Mouse (Mus musculus) intestine, embryonic 14.5 days (tissue): ENCODE data around the gene Ddi2. TPM values are rescaled to one million over a fixed set of nuclear protein-coding genes. Genes with fewer than 3 reads are reported as not detected.

Experiments
- ATAC-seq: fragments of 200-750 bp; cut with Nextera tagmentation; replicated peaks from 2 replicates; pipeline ENCODE4 v1.8.0; 2017; ENCODE audit warnings: low read depth, moderate number of reproducible peaks, moderate TSS enrichment, moderate library complexity; ENCODE audit not compliant: low FRiP score, low TSS enrichment
- DNase-seq: peaks from one replicate; pipeline ENCODE4 v3.0.0-alpha.2; 2018; ENCODE audit warnings: low spot score
- H3K27ac ChIP-seq: fragments of 300-500 bp; sonication (generic); 2 replicates; pipeline ENCODE4 v1.5.1; 2014; ENCODE audit warnings: low read depth, mild to moderate bottlenecking, control low read depth
- H3K27me3 ChIP-seq: fragments of 300-500 bp; sonication (generic); replicated peaks from 2 replicates; pipeline ENCODE4 v1.6.1; 2014; ENCODE audit warnings: low read length, control low read depth; ENCODE audit not compliant: control insufficient read depth, insufficient read depth
- H3K36me3 ChIP-seq: fragments of 300-500 bp; sonication (generic); 2 replicates; pipeline ENCODE4 v1.6.1; 2014; ENCODE audit warnings: low read length, control low read depth; ENCODE audit not compliant: control insufficient read depth, insufficient read depth
- H3K4me1 ChIP-seq: fragments of 300-500 bp; sonication (generic); replicated peaks from 2 replicates; pipeline ENCODE4 v1.6.1; 2014; ENCODE audit warnings: low read length, control low read depth, mixed read lengths; ENCODE audit not compliant: control insufficient read depth, insufficient read depth
- H3K4me2 ChIP-seq: fragments of 300-500 bp; sonication (generic); 2 replicates; pipeline ENCODE4 v1.6.1; 2014; ENCODE audit warnings: low read length
- H3K4me3 ChIP-seq: fragments of 300-500 bp; sonication (generic); 2 replicates; pipeline ENCODE4 v1.5.1; 2014; ENCODE audit warnings: low read depth, low read length, control low read depth, mixed read lengths
- H3K9ac ChIP-seq: fragments of 300-500 bp; sonication (generic); 2 replicates; pipeline ENCODE4 v1.6.1; 2014; ENCODE audit warnings: mild to moderate bottlenecking, low read length
- H3K9me3 ChIP-seq: fragments of 300-500 bp; sonication (generic); 2 replicates; pipeline ENCODE4 v1.6.1; 2016; ENCODE audit warnings: low read length, control low read depth; ENCODE audit not compliant: control insufficient read depth
- WGBS: fragments of 180-500 bp; shearing (Covaris S2); extraction: QIAGEN DNeasy Blood & Tissue Kit; methylation state at CpG from one replicate; pipeline ENCODE4 v1.1.7; 2014; 5-methylcytosine and 5-hydroxymethylcytosine counted together
- polyA plus RNA-seq: library from polyadenylated mRNA; unstranded; fragments of >200 nt; fragmentation: Nextera tagmentation; extraction: Ambion mirVana; gene quantifications from 2 replicates; pipeline ENCODE4 v1.2.1, GENCODE M21; 2014

Gene Ddi2
- polyA plus RNA-seq, 1 experiment from 2014 or later, result 19.5 TPM

DNA sequence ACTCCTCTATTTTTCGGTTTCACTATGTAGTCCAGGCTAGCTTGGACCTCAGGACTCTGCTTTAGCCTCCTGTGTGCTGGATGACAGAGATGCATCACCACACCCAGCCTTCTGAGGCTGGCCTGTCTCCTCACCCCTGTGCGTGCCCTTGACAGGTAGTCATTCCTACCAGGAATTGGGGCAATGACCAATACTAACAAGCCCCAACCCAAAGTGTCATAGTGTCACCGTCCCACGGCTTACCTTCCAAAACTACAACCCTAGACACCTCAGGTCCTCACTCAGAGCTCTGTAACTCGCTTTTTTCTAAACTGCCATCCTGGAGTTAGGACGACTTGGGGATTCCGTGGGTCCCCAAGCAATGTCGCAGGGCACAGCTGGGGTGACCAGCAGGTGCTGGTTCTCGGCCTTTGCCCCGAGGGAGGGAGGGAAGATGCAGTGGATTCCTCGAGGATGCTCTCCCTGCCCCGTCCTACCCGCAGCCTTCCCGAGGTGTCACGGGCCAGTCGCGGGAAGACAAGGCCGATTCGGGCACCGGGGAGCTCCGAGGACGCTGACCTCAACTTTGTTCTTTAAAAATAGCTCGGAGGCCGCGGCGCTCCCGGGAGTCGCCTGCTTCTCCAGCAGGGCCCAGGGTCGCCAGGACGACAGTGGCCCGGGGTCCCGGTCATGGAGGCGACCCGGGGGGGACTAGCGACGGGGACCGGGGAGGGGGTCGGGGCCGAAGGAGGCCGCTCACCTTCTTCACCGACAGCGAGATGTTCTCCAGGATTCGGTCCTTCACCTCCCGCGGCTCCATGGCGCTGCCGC, 59.9 kb downstream of the Ddi2 start:
- H3K27me3 ChIP-seq, result no peaks in the 10 kb centered on the region
- H3K36me3 ChIP-seq, result peaks cover 16% of the 10 kb centered on the region
- H3K4me3 ChIP-seq, result peak overlapping the region; percentile 89
- H3K9ac ChIP-seq, result peak overlapping the region; percentile 91
- H3K4me2 ChIP-seq, result peak overlapping the region; percentile 93
- peak; percentile 29; the same call in 1 of the 2 replicates for ATAC-seq
- 4% methylated on average over 40 of the region's 47 CpGs for WGBS
- peaks cover 12% of the 10 kb centered on the region for H3K4me1 ChIP-seq
- no peaks in the 10 kb centered on the region for H3K9me3 ChIP-seq
- DNase-seq, result peak; percentile 79
- H3K27ac ChIP-seq, result peak overlapping the region; percentile 57

DNA sequence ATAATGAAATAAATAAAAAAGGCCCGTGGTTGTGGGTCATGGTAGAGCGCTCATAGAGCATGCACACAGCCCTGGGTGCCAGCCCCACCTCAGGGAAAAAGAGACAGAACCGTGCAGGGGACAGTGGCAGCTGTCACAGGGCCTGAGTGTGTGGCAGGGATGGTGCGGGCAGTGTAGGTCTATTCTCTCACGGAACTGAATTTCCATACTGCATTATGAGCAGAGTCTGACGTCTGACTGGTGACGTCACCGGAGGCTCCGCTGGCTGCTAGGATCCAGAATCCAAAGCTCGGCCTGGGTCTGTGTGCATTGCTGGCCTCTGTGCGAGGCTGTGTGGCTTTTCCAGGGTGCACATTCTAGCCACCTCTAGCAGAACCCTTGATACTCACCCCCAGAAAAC, 62.3 kb downstream of the Ddi2 start:
- Histone ChIP-seq H3K27ac (no peak overlapping the region), H3K4me2 (no peak overlapping the region), H3K9ac (no peak overlapping the region), H3K4me3 (no peak overlapping the region), H3K9me3 (no peaks in the 10 kb centered on the region), H3K36me3 (peaks cover 24% of the 10 kb centered on the region), H3K4me1 (peaks cover 12% of the 10 kb centered on the region), H3K27me3 (no peaks in the 10 kb centered on the region)
- WGBS, result 92% methylated on average over 11 of the region's 11 CpGs
- DNase-seq (no peak), ATAC-seq (no peak)

DNA sequence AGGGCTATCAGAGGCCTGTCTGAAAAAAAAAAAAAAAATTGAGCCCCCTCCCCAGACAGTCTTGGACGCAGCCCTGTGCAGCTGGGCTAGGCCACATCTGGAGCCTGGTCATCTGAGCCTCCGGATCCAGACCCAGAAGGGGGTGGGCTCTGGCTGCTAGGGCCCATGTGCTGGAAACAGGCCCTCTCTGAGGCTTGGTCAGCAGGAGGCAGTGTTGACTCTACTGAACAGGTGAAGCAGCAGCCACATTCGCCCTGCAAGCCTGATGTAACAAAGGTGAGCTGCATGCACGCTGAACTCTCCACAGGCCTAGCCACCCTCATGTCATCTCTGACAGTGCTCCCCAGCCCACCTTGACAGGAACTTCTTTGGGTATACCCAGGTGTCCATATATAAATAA, 63.5 kb downstream of the Ddi2 start:
- no peak for DNase-seq
- Histone ChIP-seq H3K27me3 (no peaks in the 10 kb centered on the region), H3K36me3 (peaks cover 24% of the 10 kb centered on the region)

DNA sequence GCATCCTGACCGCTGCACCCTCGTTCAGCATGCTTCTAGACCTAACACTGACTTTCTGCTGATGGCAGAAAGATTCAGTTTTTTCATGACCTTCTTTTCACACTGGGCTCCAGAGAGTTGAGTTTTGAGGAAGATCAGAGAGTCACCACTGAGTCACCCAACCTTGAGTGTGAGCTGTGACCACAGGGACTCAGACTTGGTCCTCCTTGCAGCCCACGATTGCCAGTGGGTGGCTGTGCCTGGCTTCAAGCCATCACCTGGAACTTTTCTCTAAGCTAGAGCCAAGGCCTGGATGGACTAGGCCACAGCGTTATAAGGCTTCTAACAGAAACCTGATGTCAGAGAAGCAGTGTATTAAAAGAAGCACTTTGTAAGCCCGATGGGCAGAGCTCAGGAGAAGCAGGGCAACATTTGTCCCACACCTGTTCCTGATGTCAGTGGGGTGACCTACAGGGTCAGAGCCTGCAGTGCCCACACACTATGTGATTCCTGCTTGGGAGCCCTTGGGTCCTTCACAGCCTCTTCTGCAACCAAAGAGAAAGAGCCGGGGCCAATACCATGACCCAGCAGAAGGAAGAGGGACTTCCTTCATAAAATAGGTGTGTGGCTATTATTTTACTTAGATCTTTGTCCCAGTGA, 64.3 kb downstream of the Ddi2 start:
- 90% methylated on average over 6 of the region's 6 CpGs for WGBS
- no peak overlapping the region for H3K9ac ChIP-seq
- no peak overlapping the region for H3K4me3 ChIP-seq
- peaks cover 25% of the 10 kb centered on the region for H3K36me3 ChIP-seq
- no peaks in the 10 kb centered on the region for H3K27me3 ChIP-seq
- no peak overlapping the region for H3K27ac ChIP-seq
- DNase-seq (no peak), ATAC-seq (no peak)
- H3K4me1 ChIP-seq, result peaks cover 6% of the 10 kb centered on the region
- no peaks in the 10 kb centered on the region for H3K9me3 ChIP-seq
- no peak overlapping the region for H3K4me2 ChIP-seq

More for the DNA sequence above, 63.5 kb downstream of the Ddi2 start:
- ATAC-seq, result no peak
- H3K4me1 ChIP-seq, result peaks cover 11% of the 10 kb centered on the region
- no peak overlapping the region for H3K4me3 ChIP-seq
- no peak overlapping the region for H3K4me2 ChIP-seq
- WGBS, result 62% methylated on average over 4 of the region's 4 CpGs
- no peak overlapping the region for H3K9ac ChIP-seq
- H3K9me3 ChIP-seq, result no peaks in the 10 kb centered on the region
- H3K27ac ChIP-seq, result no peak overlapping the region

DNA sequence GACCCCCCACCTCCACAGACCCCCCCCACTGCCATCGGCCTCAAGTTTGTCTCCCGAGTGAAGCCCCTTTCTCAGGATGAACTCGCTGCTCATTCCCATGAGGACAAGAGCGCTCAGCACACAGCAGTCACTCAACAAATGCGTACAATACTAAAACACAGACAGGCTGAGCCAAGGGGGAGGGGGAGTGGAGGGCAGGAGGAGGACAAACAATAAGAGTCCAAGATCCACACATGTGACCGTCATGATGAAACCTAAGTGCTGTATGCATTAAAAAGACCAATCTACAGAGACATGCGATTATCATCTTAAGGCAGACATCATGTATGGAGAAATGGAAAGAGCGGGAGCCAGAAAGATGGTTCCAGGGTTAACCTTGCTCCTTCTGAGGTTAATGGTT, 66.3 kb downstream of the Ddi2 start:
- Histone ChIP-seq H3K36me3 (peaks cover 33% of the 10 kb centered on the region), H3K4me2 (no peak overlapping the region), H3K4me1 (no peaks in the 10 kb centered on the region), H3K27ac (no peak overlapping the region), H3K4me3 (no peak overlapping the region), H3K9me3 (no peaks in the 10 kb centered on the region), H3K27me3 (no peaks in the 10 kb centered on the region), H3K9ac (no peak overlapping the region)
- ATAC-seq (no peak), DNase-seq (no peak)
- WGBS, result 83% methylated on average over 8 of the region's 8 CpGs

DNA sequence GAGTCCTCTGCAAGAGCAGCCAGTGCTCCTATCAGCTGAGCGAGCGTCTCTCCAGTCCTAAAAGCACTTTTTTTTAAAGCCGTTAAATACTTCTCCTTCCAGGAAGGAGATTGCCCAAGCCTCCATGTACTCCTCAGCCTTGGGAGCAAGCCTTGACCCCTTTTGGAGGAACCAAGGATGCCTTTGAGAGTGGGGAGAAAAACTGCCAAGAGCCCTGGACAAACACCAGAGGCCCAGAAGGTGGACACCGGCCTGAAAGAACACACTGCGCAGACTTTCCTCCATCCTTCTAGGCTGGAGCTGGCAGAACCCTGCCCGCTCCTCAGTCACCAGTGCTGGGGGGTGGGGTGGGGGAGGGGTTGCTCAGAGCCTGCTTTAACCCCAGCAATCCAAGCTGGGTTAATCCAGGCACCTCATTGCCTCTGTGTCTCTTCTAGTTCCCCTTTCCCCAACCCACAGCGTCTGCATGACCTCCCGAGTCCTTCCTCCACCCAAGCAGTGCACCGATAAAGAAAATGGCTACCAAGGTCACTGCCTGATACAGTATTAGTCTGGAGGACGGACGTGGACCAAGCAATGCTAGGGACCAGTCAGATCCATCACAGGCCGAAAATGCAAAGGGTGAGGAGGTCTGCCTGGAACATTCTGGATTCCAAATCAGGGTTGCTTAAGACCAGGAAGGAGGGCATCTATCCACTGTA, 67.2 kb downstream of the Ddi2 start:
- no peak for ATAC-seq
- Histone ChIP-seq H3K27ac (no peak overlapping the region), H3K27me3 (no peaks in the 10 kb centered on the region), H3K9me3 (no peaks in the 10 kb centered on the region), H3K4me2 (no peak overlapping the region), H3K36me3 (peaks cover 35% of the 10 kb centered on the region), H3K9ac (no peak overlapping the region), H3K4me3 (no peak overlapping the region), H3K4me1 (no peaks in the 10 kb centered on the region)
- no peak for DNase-seq
- WGBS, result 81% methylated on average over 12 of the region's 12 CpGs

DNA sequence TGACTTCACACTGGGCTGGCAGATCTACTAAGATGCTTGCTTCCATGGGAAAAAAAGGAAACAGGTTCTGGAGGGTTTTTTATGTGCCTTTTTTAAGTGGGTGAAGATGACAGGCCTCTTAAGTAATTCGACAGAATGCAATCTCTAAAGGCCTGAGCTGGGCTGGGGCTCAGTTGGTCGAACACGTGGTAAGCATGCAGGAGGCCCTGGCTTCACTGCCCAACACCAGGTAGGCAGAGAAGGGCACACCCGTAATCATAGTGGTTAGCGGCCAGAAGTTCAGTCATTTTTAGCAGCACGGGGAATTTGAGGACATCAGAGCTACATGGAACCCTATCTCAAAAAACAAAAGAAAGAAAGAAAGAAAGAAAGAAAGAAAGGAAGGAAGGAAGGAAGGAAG, 68.7 kb downstream of the Ddi2 start:
- H3K9ac ChIP-seq, result no peak overlapping the region
- H3K27me3 ChIP-seq, result no peaks in the 10 kb centered on the region
- no peak overlapping the region for H3K4me2 ChIP-seq
- H3K9me3 ChIP-seq, result no peaks in the 10 kb centered on the region
- peaks cover 24% of the 10 kb centered on the region for H3K36me3 ChIP-seq
- H3K4me1 ChIP-seq, result no peaks in the 10 kb centered on the region
- ATAC-seq (no peak), DNase-seq (no peak)
- 93% methylated on average over 6 of the region's 6 CpGs for WGBS
- no peak overlapping the region for H3K4me3 ChIP-seq
- no peak overlapping the region for H3K27ac ChIP-seq

DNA sequence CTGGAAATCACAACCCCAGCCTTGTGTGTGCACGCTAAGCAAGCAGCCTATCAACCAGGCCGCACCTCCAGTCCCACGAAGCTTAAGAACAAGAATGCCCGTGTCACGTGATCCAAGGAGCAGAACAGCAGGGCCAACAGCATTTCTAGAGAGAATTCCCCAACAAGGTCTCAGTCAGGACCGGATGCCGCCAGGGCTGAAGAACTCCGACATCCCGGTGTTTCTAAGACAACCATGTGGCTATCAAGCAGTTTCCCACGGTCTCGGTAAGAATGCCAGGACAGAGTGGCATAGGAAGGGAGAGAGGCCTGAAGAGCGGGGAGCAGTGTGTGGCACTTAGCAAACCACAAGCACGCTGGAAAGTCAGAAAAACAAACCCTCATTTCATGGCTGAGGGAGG, 69.4 kb downstream of the Ddi2 start:
- no peaks in the 10 kb centered on the region for H3K4me1 ChIP-seq
- no peak for ATAC-seq
- no peaks in the 10 kb centered on the region for H3K9me3 ChIP-seq
- no peak overlapping the region for H3K4me3 ChIP-seq
- H3K27ac ChIP-seq, result no peak overlapping the region
- no peaks in the 10 kb centered on the region for H3K27me3 ChIP-seq
- peaks cover 24% of the 10 kb centered on the region for H3K36me3 ChIP-seq
- no peak for DNase-seq
- H3K9ac ChIP-seq, result no peak overlapping the region
- 88% methylated on average over 13 of the region's 13 CpGs for WGBS
- H3K4me2 ChIP-seq, result no peak overlapping the region
